Mouse (Mus musculus) T-cell, adult 2 months (primary cell): ENCODE data around the gene Zfp811.
A peak's percentile ranks its signal among the peaks of the same experiment; 100 is the strongest.
"Not testable (repeated sequence)": the region's sequence is repeated elsewhere in the genome, so short reads cannot be mapped to it uniquely, and the experiment has no call there.

Experiments
- DNase-seq: peaks from one replicate; pipeline ENCODE4 v3.0.0; 2022; ENCODE audit warnings: low spot score

The Zfp811 gene

GRCm38 (mm10) chr17:32809544-32810374 lies at the start of gene Zfp811:
Gene Zfp811, minus strand, starts transcription at chr17:32809931.
- DNase-seq, result no peak

- not testable (repeated sequence) for DNase-seq
Measured at GRCm38 (mm10) chr17:32856713-32857112, 47.0 kb upstream of the Zfp811 start.

GRCm38 (mm10) chr17:32851581-32851980 lies 41.9 kb upstream of the Zfp811 start:
- DNase-seq, result no peak

- no peak for DNase-seq
Measured at GRCm38 (mm10) chr17:32841388-32841787, 31.7 kb upstream of the Zfp811 start.

GRCm38 (mm10) chr17:32839083-32839802 lies 29.5 kb upstream of the Zfp811 start:
- DNase-seq, result no peak

- DNase-seq, result no peak
Measured at GRCm38 (mm10) chr17:32830418-32830782, 20.7 kb upstream of the Zfp811 start.

GRCm38 (mm10) chr17:32829540-32830417 lies 20.0 kb upstream of the Zfp811 start, which contains the start of gene Zfp799:
Gene Zfp799, minus strand, starts transcription at chr17:32830261.
- peak; percentile 79 for DNase-seq

- no peak for DNase-seq
Measured at GRCm38 (mm10) chr17:32816074-32816784, 6.5 kb upstream of the Zfp811 start.

- no peak for DNase-seq
Measured at GRCm38 (mm10) chr17:32814136-32814535, 4.4 kb upstream of the Zfp811 start.

GRCm38 (mm10) chr17:32810648-32811047 lies 917 bp upstream of the Zfp811 start:
- no peak for DNase-seq

GRCm38 (mm10) chr17:32808921-32809320 lies 810 bp downstream of the Zfp811 start:
- no peak for DNase-seq

- no peak for DNase-seq
Measured at GRCm38 (mm10) chr17:32789244-32789643, 20.5 kb downstream of the Zfp811 start.

GRCm38 (mm10) chr17:32788576-32788975 lies 21.2 kb downstream of the Zfp811 start:
- DNase-seq, result no peak

GRCm38 (mm10) chr17:32788094-32788559 lies 21.6 kb downstream of the Zfp811 start, which contains the start of gene Zfp871:
Gene Zfp871, minus strand, starts transcription at chr17:32788287.
- peak; percentile 87 for DNase-seq

GRCm38 (mm10) chr17:32787436-32788093 lies 22.2 kb downstream of the Zfp811 start:
- DNase-seq, result no peak

- no peak for DNase-seq
Measured at GRCm38 (mm10) chr17:32786944-32787343, 22.8 kb downstream of the Zfp811 start.

- no peak for DNase-seq
Measured at GRCm38 (mm10) chr17:32785656-32786055, 24.1 kb downstream of the Zfp811 start.

GRCm38 (mm10) chr17:32777564-32777963 lies 32.2 kb downstream of the Zfp811 start:
- no peak for DNase-seq

GRCm38 (mm10) chr17:32771213-32771612 lies 38.5 kb downstream of the Zfp811 start:
- peak; percentile 29 for DNase-seq

GRCm38 (mm10) chr17:32766422-32766821 lies 43.3 kb downstream of the Zfp811 start:
- DNase-seq, result no peak

- DNase-seq, result no peak
Measured at GRCm38 (mm10) chr17:32757331-32757730, 52.4 kb downstream of the Zfp811 start.
